Mouse (Mus musculus) brown adipose tissue, adult 24 weeks (tissue): ENCODE measurements around the gene Chic1. TPM values are rescaled to one million over a fixed set of nuclear protein-coding genes. Genes with fewer than 3 reads are reported as not detected.

Experiments
- H3K27ac ChIP-seq: fragments of 200-500 bp; replicated peaks from 2 replicates; pipeline ENCODE4 v1.5.1; 2012; ENCODE audit warnings: low read depth, mild to moderate bottlenecking, low read length
- H3K4me1 ChIP-seq: fragments of 200-500 bp; 2 replicates; pipeline ENCODE4 v1.6.1; 2012; ENCODE audit warnings: low read length, mixed read lengths; ENCODE audit not compliant: control insufficient read depth, insufficient read depth, insufficient read length
- H3K4me3 ChIP-seq: fragments of 200-500 bp; 2 replicates; pipeline ENCODE4 v1.5.1; 2012; ENCODE audit warnings: low read depth, mild to moderate bottlenecking, low read length, moderate library complexity; ENCODE audit not compliant: insufficient read depth
- polyA plus RNA-seq: library from polyadenylated mRNA; stranded (reverse); fragments of >200 nt; gene quantifications from 2 replicates; pipeline ENCODE4 v1.2.4, GENCODE M21; 2012; ENCODE audit not compliant: missing spikeins, insufficient read depth, insufficient read length

Chic1 gene
- polyA plus RNA-seq: 0.28 TPM in 1 of 2 replicates, not detected in the other

DNA sequence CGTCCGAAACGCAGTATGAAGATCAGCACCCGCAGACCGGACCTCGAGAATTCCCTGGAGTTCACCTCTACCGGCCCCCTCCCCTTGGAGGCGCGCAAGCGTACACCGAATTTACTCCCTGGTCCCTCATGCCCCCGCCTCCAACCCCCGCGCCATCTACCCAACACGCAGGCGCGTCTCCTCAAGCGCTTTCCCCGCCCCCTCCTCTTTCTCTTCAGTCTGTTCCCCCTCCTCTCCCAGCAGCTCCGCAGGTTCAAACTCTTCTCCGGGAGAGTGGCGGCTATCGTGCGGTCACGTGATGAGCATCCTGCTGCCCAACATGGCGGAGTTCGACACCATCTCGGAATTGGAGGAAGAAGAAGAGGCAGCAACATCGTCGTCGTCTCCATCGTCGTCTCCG, at the start of gene Chic1:
Gene Chic1, plus strand, starts transcription at position 190 of the 400 bp plus-strand sequence.
- no peaks in the 10 kb centered on the region for H3K4me1 ChIP-seq
- no peak within 1 kb of the TSS for H3K27ac ChIP-seq
- H3K4me3 ChIP-seq: peak within 1 kb of the TSS; percentile 79

DNA sequence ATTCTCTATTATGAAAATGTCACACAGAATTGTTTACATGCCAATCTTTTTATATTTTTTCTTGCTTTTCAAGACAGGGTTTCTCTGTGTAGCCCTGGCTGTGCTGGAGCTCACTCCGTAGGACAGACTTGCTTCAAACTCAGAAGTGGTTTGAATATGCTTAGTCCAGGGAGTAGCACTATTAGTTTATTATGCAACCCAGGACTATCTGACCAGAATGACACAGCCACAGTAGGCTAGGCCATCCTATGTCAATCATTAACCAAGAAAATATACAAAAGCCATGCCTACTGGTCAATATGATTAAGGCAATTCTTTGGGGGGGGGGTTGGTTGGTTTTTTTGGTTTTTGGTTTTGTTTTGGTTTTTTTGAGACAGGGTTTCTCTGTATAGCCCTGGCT, 48.0 kb upstream of the Chic1 start:
- Histone ChIP-seq H3K4me1 (no peaks in the 10 kb centered on the region), H3K4me3 (no peak overlapping the region), H3K27ac (no peak overlapping the region)

DNA sequence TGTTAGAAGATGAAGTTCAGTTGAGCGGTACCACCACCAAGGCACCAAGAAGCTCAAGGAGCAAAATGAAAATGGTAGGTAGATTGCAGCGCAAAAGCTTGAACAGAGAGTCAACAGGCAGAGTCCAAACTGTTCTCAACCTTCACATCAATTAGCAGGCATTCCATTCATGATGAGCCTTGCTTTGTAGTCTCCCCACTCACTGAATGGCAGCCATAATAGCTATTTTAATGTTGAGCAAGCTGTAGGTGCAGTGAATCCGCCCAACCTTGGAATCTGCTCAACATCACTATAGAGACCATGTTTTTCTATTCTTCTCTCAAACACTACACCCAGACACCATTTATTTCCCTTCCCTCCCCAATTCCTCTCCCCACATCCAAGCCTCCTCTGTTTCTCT, 44.6 kb upstream of the Chic1 start:
- no peak overlapping the region for H3K4me3 ChIP-seq
- H3K27ac ChIP-seq: no peak overlapping the region
- no peaks in the 10 kb centered on the region for H3K4me1 ChIP-seq

DNA sequence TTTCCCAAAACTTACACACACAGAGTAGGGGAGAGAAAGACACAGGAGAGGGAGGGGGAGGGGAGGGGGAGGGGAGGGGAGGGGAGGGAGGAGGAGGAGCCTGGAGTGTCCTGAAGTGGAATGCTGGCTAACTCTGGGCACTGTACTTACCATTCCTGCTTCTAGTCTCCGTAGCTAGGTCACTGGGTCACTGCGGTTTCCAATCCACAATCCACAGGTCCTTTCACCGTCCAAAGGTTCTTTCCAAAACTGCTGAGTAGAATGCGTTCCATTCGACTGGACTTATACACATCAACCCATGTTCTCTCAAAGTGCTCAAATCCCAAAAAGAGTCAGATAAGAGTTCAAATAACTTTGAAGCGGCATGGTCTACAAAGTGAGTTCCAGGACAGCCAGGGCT, 42.1 kb upstream of the Chic1 start:
- Histone ChIP-seq H3K27ac (no peak overlapping the region), H3K4me1 (no peaks in the 10 kb centered on the region), H3K4me3 (no peak overlapping the region)

DNA sequence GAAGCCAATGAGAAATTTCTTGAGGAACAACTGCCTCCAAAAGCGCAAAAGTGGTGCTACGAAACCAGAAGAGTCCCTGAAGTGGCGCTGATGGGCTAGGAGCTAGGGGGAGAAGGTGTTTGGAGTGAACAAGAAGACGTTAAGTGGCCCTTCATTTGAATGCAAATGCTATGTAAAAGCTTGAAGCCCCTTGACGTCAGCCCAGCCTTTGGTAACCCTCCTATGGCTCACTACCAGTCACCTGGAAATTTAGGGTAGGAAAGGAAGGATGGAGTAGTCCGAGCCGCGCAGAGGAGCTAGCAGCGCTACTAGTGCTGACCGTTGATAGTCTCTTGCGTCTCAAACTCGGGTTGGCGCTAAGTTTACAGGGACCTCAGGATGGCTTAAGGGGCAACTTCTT, 35.1 kb upstream of the Chic1 start, which contains the start of gene Cdx4:
Gene Cdx4, plus strand, starts transcription at position 253 of the 400 bp plus-strand sequence.
- Histone ChIP-seq H3K4me1 (no peaks in the 10 kb centered on the region), H3K4me3 (no peak within 1 kb of the TSS), H3K27ac (no peak within 1 kb of the TSS)

DNA sequence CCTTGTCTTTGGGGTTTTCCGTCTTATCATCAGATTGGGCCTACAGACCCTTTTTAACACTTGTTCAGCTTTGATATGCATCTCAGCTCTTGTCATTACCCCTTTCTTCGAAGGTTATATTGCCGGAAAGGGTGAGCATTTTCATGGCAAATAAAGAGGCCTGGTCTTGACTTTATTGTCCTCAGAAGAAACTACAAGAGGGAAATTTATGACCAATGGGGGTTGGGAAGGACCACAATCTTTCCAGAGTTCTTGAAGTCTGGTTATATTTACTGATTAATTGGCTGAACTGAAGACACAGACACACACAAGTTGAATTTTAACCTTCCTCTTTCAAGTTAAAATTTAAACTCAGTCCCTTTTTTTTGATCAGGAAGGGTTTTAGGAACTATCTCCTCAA, 30.4 kb upstream of the Chic1 start:
- H3K27ac ChIP-seq: no peak overlapping the region
- no peak overlapping the region for H3K4me3 ChIP-seq
- H3K4me1 ChIP-seq: no peaks in the 10 kb centered on the region

DNA sequence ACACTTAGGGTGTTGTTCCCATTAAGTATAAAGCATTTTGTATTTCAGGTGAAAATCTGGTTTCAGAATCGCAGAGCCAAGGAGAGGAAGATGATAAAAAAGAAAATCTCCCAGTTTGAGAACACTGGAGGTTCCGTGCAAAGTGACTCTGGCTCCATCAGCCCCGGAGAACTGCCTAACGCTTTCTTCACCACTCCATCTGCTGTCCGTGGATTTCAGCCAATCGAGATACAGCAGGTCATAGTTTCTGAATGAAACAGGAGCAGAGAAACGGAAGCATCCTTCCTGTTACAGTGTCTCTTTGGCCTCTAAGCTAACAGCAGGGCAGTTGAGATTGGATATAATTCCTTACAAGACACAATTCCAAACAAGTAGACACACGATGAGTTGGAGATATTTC, 26.9 kb upstream of the Chic1 start:
- Histone ChIP-seq H3K4me3 (no peak overlapping the region), H3K4me1 (no peaks in the 10 kb centered on the region), H3K27ac (no peak overlapping the region)

DNA sequence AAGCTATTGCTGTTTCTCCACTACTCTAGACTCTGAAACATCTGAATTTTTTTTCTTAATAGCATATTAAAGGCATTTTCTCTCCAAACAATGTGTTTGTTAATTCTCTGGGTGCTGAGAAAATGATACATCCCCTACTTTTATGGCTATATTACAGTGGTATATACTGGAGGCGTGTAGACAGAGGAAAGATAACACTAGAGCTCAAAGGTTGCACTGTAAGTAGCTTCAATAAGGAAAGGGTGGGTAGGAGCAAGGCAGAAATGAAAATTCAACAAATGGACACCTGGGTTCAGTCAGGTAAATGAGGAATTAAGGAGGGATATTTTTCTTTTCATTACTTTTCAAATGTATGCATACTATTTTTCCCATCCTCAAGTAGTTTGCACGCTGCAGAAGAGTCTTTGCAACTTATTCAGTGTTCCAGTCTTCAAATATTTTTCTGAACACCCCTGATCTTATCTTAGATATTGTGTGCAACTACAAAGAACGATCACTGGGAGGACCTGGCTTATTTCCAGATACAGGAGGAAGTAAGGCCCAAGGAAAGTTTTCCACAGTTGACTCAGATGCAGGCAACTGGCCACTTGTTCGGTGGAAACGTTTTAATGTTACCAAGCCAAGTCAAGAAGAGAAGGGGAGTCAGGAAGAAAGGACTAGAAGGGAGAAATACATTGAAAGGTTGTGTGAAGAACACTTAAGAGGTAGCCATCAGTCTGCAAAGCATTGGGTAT, 25.0 kb upstream of the Chic1 start:
- H3K4me1 ChIP-seq: no peaks in the 10 kb centered on the region
- no peak overlapping the region for H3K27ac ChIP-seq
- no peak overlapping the region for H3K4me3 ChIP-seq

DNA sequence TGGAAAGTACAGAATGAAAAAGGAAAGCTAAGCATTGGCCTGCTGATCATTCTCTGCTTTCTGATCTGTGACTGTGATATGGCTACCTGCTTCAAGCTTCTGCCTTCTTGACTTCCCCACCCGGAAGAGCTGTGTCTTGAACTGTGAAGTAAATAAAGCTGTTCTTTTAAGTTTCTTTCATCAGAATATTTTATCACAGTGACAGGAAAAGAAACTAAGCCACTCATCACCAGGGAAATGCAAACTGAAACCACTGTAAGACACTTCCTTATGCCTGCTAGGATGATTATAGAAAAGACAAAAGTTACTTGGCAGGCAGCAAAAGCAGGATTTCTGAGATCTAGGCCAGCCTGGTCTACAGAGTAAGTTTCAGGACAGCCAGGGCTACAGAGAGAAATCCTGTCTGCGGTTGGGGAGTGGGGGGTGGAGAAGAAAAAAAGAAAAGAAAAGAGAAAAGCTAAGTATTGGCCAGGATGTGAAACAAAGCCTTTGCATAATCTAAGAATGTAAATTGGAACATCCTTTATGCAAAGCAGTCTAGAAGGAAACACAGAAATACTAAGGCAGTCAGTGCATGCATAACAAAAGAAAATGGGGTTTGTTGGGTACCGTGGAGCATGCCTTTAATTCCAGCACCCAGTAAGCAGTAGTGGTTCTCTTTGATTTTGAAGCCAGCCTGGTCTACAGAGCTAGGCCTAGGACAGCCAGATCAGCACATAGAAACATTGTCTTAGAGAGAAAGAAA, 14.7 kb upstream of the Chic1 start:
- H3K27ac ChIP-seq: no peak overlapping the region
- H3K4me3 ChIP-seq: no peak overlapping the region
- no peaks in the 10 kb centered on the region for H3K4me1 ChIP-seq

DNA sequence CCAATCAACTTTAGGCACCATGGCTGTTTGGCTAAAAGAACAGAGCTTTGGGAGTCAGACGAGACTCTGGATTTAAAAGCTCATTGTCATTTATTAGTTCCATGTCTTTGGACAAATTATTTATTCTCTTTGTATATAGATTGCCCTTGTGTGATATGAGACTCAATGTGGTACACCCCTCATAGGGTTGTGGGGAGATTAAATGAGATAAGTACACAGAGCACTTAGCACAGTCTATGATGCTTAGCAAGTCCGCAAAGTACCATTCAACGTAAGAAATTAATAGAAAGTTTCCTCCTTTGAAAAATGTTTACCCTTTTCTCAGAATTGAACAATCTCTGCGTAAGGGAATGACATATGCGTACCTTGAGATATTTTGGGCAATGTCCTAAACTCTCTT, 492 bp upstream of the Chic1 start:
- Histone ChIP-seq H3K4me1 (no peaks in the 10 kb centered on the region), H3K4me3 (peak overlapping the region; percentile 79; the same call in 1 of the 2 replicates), H3K27ac (no peak overlapping the region)

DNA sequence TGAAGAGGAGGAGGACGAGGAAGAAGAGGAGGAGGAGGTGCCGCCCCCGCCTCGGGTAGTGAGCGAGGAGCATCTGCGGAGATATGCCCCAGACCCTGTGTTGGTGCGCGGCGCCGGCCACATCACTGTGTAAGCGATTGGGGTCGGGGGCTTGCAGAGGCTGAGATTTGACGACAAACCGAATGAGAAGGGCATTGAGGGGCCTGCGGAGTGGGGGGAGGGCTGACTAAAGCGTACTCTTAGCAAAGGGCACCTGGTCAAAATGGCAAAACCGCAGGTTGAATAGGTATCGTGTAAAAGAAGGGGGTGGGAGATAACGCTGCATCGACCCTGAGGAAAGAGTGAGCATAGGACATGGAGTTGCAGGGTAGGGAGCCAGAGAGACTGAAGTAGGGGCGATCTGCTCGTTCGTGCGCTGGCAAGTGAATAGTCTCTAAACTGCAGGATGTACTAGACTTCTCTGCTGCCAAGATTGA, 523 bp downstream of the Chic1 start:
- H3K27ac ChIP-seq: no peak overlapping the region
- no peaks in the 10 kb centered on the region for H3K4me1 ChIP-seq
- peak overlapping the region; percentile 79 for H3K4me3 ChIP-seq

DNA sequence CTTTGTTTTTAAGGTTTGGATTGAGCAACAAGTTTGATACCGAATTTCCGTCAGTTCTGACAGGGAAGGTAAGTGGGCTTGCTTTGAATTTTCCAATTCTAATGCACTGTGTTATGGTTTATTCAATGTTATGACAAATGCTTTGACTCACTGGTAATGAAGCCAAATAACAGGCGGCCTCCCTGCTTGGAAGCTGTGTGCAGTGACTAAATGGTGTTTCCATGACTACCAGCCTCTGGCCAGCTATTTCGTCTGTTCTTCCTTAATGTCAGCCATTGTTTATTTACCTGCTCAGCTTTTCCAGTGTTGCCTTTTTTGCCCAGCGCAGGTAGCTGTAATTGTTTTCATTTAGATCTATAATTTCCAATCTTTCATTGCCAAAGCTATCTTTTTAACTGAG, 9.9 kb downstream of the Chic1 start:
- Histone ChIP-seq H3K27ac (no peak overlapping the region), H3K4me1 (no peaks in the 10 kb centered on the region), H3K4me3 (no peak overlapping the region)

DNA sequence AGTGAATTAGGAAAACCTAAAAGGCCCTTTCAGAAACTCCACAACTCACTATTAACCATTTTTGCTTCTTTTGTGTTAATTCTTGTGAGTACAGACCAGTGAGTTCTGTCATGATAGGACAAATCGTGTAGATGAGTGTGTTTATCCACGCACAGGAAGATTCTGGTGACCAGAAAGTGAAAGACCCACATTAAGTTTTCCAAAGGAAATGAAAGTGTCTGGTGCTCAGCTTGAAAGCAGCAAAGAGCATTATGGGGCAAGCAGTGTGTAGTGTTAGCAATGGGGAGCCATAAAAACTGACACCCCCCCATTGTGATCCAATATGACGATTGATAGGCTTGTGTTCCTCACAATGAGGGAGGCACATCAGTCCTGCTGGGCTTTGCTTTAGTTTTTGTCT, 12.4 kb downstream of the Chic1 start:
- H3K4me1 ChIP-seq: no peaks in the 10 kb centered on the region
- no peak overlapping the region for H3K27ac ChIP-seq

DNA sequence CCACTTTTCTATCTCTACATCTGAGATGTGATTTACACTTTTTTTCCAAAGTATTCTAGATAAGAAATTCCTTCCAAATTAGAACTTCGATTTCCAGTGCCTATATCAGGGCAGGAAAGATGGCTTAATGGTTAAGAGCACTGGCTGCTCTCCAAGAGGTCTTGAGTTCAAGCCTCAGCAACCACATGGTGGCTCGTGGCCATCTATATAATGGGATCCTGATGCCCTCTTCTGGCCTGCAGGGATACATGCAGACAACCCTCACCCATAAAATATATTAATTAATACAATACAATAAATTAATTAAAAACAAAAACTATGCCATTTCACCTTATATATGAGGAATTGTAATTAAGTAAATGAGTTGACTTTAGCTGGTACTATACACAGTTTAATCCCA, 14.9 kb downstream of the Chic1 start:
- no peak overlapping the region for H3K4me3 ChIP-seq
- H3K4me1 ChIP-seq: no peaks in the 10 kb centered on the region
- no peak overlapping the region for H3K27ac ChIP-seq

More for the DNA sequence above, 12.4 kb downstream of the Chic1 start:
- no peak overlapping the region for H3K4me3 ChIP-seq

DNA sequence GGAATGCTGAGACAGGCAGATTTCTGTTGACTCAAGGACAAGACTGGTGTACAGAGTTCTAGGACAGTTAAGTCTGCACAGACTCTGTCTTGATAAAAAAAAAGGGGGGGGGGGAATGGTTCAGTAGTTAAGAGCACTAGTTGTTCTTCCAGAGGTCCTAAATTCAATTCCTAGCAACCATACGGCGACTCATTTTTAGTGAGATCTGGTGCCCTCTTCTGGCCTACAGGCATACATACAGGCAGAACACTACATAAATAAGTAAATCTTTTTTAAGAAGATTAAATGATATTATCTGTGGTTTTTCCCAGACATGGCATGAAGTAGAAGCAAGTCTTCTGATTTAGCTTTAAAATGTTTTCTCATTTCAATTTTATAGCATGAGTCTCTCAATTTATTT, 15.4 kb downstream of the Chic1 start:
- H3K4me3 ChIP-seq: no peak overlapping the region
- H3K27ac ChIP-seq: no peak overlapping the region
- no peaks in the 10 kb centered on the region for H3K4me1 ChIP-seq

DNA sequence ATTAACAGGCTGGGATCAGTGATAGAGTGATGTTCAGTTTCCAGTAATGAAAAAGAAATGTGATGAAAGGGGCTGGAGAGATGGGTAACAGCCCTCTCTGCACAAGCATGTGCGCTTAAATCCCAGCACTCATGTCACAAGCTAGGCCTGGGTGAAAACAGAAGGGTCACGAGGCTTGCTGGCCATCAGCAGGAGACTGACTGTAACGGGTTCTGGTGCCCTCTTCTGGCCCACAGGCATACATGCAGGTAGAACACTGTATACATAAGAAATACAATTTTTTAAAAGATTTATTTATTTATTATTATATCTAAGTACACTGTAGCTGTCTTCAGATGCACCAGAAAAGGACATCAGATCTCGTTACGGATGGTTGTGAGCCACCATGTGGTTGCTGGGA, 18.0 kb downstream of the Chic1 start:
- Histone ChIP-seq H3K27ac (no peak overlapping the region), H3K4me3 (no peak overlapping the region), H3K4me1 (no peaks in the 10 kb centered on the region)
